Mouse (Mus musculus): ENCODE data around the gene AI481877.
"Not testable (repeated sequence)": the region's sequence is repeated elsewhere in the genome, so short reads cannot be mapped to it uniquely, and the experiment has no call there.

The AI481877 gene

GRCm38 (mm10) chr4:59138507-59139033, at the start of gene AI481877:
Gene AI481877 (minus strand): TSS chr4:59138983.
- not testable (repeated sequence) for DNase-seq (ENCODE audit: low spot score in 2 of 2)

- no peak for DNase-seq (ENCODE audit: low spot score in 2 of 2)
Observed at GRCm38 (mm10) chr4:59188474-59188801, 49.7 kb upstream of the AI481877 start.

- DNase-seq (ENCODE audit: low spot score in 2 of 2), result peak in 1 of 2 experiments; percentile 31
Observed at GRCm38 (mm10) chr4:59187289-59187688, 48.5 kb upstream of the AI481877 start.

GRCm38 (mm10) chr4:59185671-59186070, 46.9 kb upstream of the AI481877 start:
- no peak for DNase-seq (ENCODE audit: low spot score in 2 of 2)

- no peak for DNase-seq (ENCODE audit: low spot score in 2 of 2)
Observed at GRCm38 (mm10) chr4:59181320-59182271, 42.8 kb upstream of the AI481877 start.

GRCm38 (mm10) chr4:59177566-59177965, 38.8 kb upstream of the AI481877 start:
- no peak for DNase-seq (ENCODE audit: low spot score in 2 of 2)

GRCm38 (mm10) chr4:59175929-59176328, 37.1 kb upstream of the AI481877 start:
- DNase-seq (ENCODE audit: low spot score in 2 of 2), result no peak

GRCm38 (mm10) chr4:59175003-59175402, 36.2 kb upstream of the AI481877 start:
- DNase-seq (ENCODE audit: low spot score in 2 of 2), result no peak

GRCm38 (mm10) chr4:59173181-59173922, 34.6 kb upstream of the AI481877 start:
- DNase-seq (ENCODE audit: low spot score in 2 of 2), result no peak

- DNase-seq (ENCODE audit: low spot score in 2 of 2), result no peak
Observed at GRCm38 (mm10) chr4:59172616-59173015, 33.8 kb upstream of the AI481877 start.

GRCm38 (mm10) chr4:59169981-59170380, 31.2 kb upstream of the AI481877 start:
- DNase-seq (ENCODE audit: low spot score in 2 of 2), result no peak

- DNase-seq (ENCODE audit: low spot score in 2 of 2), result no peak
Observed at GRCm38 (mm10) chr4:59167251-59167847, 28.6 kb upstream of the AI481877 start.

- no peak for DNase-seq (ENCODE audit: low spot score in 2 of 2)
Observed at GRCm38 (mm10) chr4:59164034-59164433, 25.3 kb upstream of the AI481877 start.

GRCm38 (mm10) chr4:59160959-59161670, 22.3 kb upstream of the AI481877 start:
- no peak for DNase-seq (ENCODE audit: low spot score in 2 of 2)

GRCm38 (mm10) chr4:59160289-59160688, 21.5 kb upstream of the AI481877 start:
- DNase-seq (ENCODE audit: low spot score in 2 of 2), result no peak

GRCm38 (mm10) chr4:59157654-59158053, 18.9 kb upstream of the AI481877 start:
- DNase-seq (ENCODE audit: low spot score in 2 of 2), result no peak

GRCm38 (mm10) chr4:59156897-59157592, 18.3 kb upstream of the AI481877 start:
- DNase-seq (ENCODE audit: low spot score in 2 of 2), result no peak

- DNase-seq (ENCODE audit: low spot score in 2 of 2), result no peak
Observed at GRCm38 (mm10) chr4:59151953-59152352, 13.2 kb upstream of the AI481877 start.

- no peak for DNase-seq (ENCODE audit: low spot score in 2 of 2)
Observed at GRCm38 (mm10) chr4:59150907-59151306, 12.1 kb upstream of the AI481877 start.

- no peak for DNase-seq (ENCODE audit: low spot score in 2 of 2)
Observed at GRCm38 (mm10) chr4:59149043-59149442, 10.3 kb upstream of the AI481877 start.

GRCm38 (mm10) chr4:59128935-59129334, 9.8 kb downstream of the AI481877 start:
- DNase-seq (ENCODE audit: low spot score in 2 of 2), result no peak
